Mouse (Mus musculus) embryonic fibroblast, embryonic 13.5 days (primary cell): Measurements from ENCODE around the gene Tgm6.

Experiments
- CTCF ChIP-seq: IDR thresholded peaks from 2 replicates; pipeline ENCODE4 v1.5.1; 2011; ENCODE audit warnings: mild to moderate bottlenecking, control low read depth, low read length, moderate library complexity, borderline replicate concordance; ENCODE audit not compliant: insufficient read depth
- POLR2A ChIP-seq: IDR thresholded peaks from 2 replicates; pipeline ENCODE4 v1.6.1; 2011; ENCODE audit warnings: low read depth, mild to moderate bottlenecking, control low read depth, low read length, moderate library complexity

DNA sequence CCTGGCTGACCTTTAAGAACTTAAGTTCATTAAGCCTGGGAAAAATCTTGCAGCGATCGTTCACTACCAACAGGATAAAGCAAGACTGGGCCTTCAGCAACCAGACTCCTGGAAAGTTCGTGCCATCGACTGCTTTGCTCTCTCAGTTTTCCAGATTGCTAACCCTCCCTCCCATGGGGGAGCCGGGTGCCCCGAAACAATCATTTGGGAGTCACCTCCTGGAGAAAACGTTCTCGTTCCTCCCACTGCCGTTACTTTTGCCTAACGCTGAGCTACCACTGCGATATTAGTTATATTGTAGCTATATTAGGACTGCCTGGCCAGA is 66.1 kb downstream of the Tgm6 start:
- no peak for TF ChIP-seq CTCF
- TF ChIP-seq POLR2A, result no peak
